Mouse (Mus musculus): ENCODE data around the gene Gm36245. TPM values are rescaled to one million over a fixed set of nuclear protein-coding genes. Genes with fewer than 3 reads are reported as not detected.
A peak's percentile ranks its signal among the peaks of the same experiment; 100 is the strongest.
"Not testable (repeated sequence)": the region's sequence is repeated elsewhere in the genome, so short reads cannot be mapped to it uniquely, and the experiment has no call there.

Gm36245 gene
- polyA plus RNA-seq, 1 experiment from 2014 or later, result not detected

DNA sequence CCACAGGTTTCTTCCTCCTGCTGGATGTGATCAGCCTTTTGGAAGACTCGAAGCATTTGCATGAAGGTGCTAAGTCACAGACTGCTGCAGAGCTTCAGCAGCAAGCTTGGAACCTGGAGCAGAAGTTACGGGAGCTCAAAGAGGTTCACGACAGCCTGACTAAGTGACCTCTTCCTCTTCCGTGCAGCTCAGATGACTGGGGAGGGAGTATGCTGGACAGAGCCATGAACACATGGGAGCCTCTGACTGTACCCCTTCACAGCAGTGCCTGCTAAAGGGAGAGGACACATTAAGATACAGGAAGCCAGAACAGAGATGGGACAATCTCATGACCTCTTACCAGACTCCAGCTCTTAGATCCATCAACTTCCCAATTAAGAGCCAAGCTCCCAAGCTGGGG lies 27.4 kb downstream of the Gm36245 start:
- DNase-seq (ENCODE audit: low spot score); H3K27ac ChIP-seq (replicated peaks); H3K4me3 ChIP-seq; H3K9me3 ChIP-seq; H3K27me3 ChIP-seq (replicated peaks; ENCODE audit: low read depth, poor library complexity, severe bottlenecking); H3K4me1 ChIP-seq; H3K36me3 ChIP-seq (replicated peaks): not testable (repeated sequence)
- 87% methylated on average over 4 of the region's 4 CpGs for WGBS

DNA sequence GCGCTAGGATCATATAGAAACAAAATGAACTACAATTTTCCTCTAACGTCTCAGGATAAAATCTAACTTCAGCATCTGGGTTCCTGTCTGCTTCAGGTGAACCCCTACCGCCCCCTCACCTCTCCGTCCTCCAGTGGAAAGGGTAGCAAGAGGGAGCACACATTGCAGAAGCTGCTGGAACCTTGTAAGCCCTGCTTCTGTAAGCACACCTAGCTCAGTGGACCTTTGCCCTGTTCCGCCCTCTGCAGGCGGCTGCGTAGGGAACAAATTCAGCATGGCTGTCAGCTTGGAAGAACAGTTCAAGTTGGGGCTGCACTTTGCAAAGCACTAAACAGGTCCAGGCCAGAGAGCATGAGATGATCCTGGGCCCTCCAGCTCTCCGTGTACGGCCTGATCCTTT lies 29.6 kb downstream of the Gm36245 start:
- WGBS, result 63% methylated on average over 9 of the region's 9 CpGs
- H3K4me1 ChIP-seq; H3K9me3 ChIP-seq; H3K27ac ChIP-seq (replicated peaks); H3K4me3 ChIP-seq; H3K36me3 ChIP-seq (replicated peaks); H3K27me3 ChIP-seq (replicated peaks; ENCODE audit: low read depth, poor library complexity, severe bottlenecking): not testable (repeated sequence)
- peak; percentile 15 for DNase-seq (ENCODE audit: low spot score)

DNA sequence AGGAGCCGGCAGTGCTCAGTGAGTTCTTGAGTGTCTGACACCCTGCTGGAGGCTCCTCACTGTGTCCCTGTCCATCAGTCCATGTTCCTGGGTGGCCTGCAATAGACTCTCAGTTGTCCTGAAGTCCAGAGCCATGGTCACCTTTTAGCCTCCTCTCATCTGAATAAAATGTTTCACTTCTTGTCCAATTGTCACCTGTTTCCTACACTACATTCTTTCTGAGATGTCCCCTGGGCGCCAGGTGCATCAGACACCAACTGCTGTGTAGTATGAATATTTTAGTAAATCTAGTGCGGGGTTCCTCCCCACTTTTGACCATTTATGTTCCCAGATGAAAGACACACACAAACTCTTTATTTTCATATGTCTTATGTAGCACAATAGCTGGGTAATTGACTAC lies 30.8 kb downstream of the Gm36245 start:
- H3K4me3 ChIP-seq; H3K36me3 ChIP-seq (replicated peaks); H3K27ac ChIP-seq (replicated peaks); DNase-seq (ENCODE audit: low spot score); H3K27me3 ChIP-seq (replicated peaks; ENCODE audit: low read depth, poor library complexity, severe bottlenecking); H3K4me1 ChIP-seq; H3K9me3 ChIP-seq: not testable (repeated sequence)
- 78% methylated on average over 3 of the region's 3 CpGs for WGBS

DNA sequence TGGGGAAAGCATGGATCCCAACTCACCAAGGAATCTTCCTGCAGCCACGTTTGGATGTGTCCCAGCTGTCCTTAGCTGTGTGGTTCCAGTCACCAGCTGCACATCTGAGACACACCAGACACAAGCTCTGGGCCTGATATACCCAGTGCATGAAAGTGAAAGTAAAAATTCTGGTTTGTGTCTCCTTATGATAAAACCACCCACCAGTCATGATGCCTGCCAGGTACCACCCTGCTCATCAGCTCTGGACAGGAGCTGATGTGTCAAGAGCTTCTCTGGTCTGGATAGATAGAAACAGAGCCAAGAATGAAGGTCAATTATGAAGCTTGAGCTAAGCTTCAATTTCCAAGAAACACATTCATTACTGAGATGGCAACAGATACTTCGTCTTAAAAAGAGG lies 44.1 kb downstream of the Gm36245 start, which contains the start of gene Apol11b:
TSS of gene Apol11b (minus strand) at position 111 of the 400 bp plus-strand sequence.
- not testable (repeated sequence) for H3K27ac ChIP-seq (replicated peaks); DNase-seq (ENCODE audit: low spot score); H3K36me3 ChIP-seq (replicated peaks); H3K27me3 ChIP-seq (replicated peaks; ENCODE audit: low read depth, poor library complexity, severe bottlenecking); H3K4me3 ChIP-seq; H3K9me3 ChIP-seq; H3K4me1 ChIP-seq
- WGBS, result 74% methylated on average over 2 of the region's 2 CpGs

DNA sequence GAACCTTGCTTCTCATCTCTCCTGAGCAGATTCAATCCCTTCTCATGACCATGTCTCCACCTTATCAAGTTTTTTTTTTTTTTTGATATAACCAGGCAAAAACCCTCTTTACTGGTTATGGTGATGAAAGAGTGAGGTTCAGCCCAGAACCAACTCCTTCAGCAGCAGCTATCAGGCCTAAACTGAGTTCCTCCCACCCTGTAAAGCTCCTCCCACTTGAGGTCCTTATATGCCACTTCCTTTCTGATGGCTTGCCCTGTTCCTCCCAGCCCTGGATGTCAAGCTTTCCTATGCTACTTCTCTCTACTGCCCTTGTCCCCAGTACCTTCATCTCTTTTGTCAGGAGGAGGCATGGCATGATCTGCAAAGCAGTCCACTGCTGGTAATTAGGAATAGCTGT lies 52.1 kb downstream of the Gm36245 start:
- H3K4me1 ChIP-seq; DNase-seq (ENCODE audit: low spot score); H3K27me3 ChIP-seq (replicated peaks; ENCODE audit: low read depth, poor library complexity, severe bottlenecking); H3K36me3 ChIP-seq (replicated peaks); H3K9me3 ChIP-seq; H3K4me3 ChIP-seq; H3K27ac ChIP-seq (replicated peaks): not testable (repeated sequence)

Other genes with a start within 250 kb of the Gm36245 start
- gene Apol7a, start 200.1 kb upstream of the Gm36245 start, polyA plus RNA-seq (2016; fragmentation: Nextera tagmentation; extraction: Ambion mirVana), result not detected in 2 replicates
- not detected in 2 replicates for gene Apol9a, start 188.1 kb upstream of the Gm36245 start, polyA plus RNA-seq (2016; fragmentation: Nextera tagmentation; extraction: Ambion mirVana)
- not detected in 2 replicates for gene Apol7b, start 151.8 kb upstream of the Gm36245 start, polyA plus RNA-seq (2016; fragmentation: Nextera tagmentation; extraction: Ambion mirVana)
- gene Apol10a, start 122.2 kb upstream of the Gm36245 start, polyA plus RNA-seq (2016; fragmentation: Nextera tagmentation; extraction: Ambion mirVana), result not detected in 2 replicates
- gene Apol11a, start 91.0 kb upstream of the Gm36245 start, polyA plus RNA-seq (2016; fragmentation: Nextera tagmentation; extraction: Ambion mirVana), result not detected in 2 replicates
- gene Apol7c, start 65.9 kb upstream of the Gm36245 start, polyA plus RNA-seq (2016; fragmentation: Nextera tagmentation; extraction: Ambion mirVana), result not detected in 2 replicates
- gene 1700025B11Rik, start 37.4 kb upstream of the Gm36245 start, polyA plus RNA-seq (2016; fragmentation: Nextera tagmentation; extraction: Ambion mirVana), result not detected in 2 replicates
- gene Apol10b, start 3.1 kb upstream of the Gm36245 start, polyA plus RNA-seq (2016; fragmentation: Nextera tagmentation; extraction: Ambion mirVana), result 0.06 and 0.12 TPM in 2 replicates
- not detected in 2 replicates for gene Apol11b, start 44.0 kb downstream of the Gm36245 start, polyA plus RNA-seq (2016; fragmentation: Nextera tagmentation; extraction: Ambion mirVana)
- gene Apol7e, start 99.6 kb downstream of the Gm36245 start, polyA plus RNA-seq (2016; fragmentation: Nextera tagmentation; extraction: Ambion mirVana), result not detected in 2 replicates
- gene Apol9b, start 129.8 kb downstream of the Gm36245 start, polyA plus RNA-seq (2016; fragmentation: Nextera tagmentation; extraction: Ambion mirVana), result not detected in 2 replicates
- gene Apol8, start 157.7 kb downstream of the Gm36245 start, polyA plus RNA-seq (2016; fragmentation: Nextera tagmentation; extraction: Ambion mirVana), result 0.14 and 0.32 TPM in 2 replicates
- 45.7 and 46.9 TPM in 2 replicates for gene Myh9, start 242.9 kb downstream of the Gm36245 start, polyA plus RNA-seq (2016; fragmentation: Nextera tagmentation; extraction: Ambion mirVana)

Measured in embryonic facial prominence, embryonic 10.5 days (tissue).